Mouse (Mus musculus): ENCODE results near the gene Adcy9.

Adcy9 gene

GRCm38 (mm10) chr16:4315352-4316093 lies 104.8 kb downstream of the Adcy9 start:
- H3K4me3 ChIP-seq (replicated peaks; ENCODE audit: low read length) = no peak overlapping the region
- 0 out of 2 replicates have a peak, but pooled peaks cover 3% of the 10 kb centered on the region for H3K4me1 ChIP-seq (replicated peaks; ENCODE audit: low read depth, low read length)
- H3K36me3 ChIP-seq (ENCODE audit: insufficient read depth, low read length) = no peaks in the 10 kb centered on the region
- no peaks in the 10 kb centered on the region for H3K27me3 ChIP-seq (ENCODE audit: insufficient read depth, low read length)
- TF ChIP-seq POU5F1 (IDR thresholded peaks at IDR 0.05; ENCODE audit: borderline replicate concordance, low read length) = no peak
- H3K9me3 ChIP-seq (ENCODE audit: low read length) = no peaks in the 10 kb centered on the region

- Histone ChIP-seq H3K9me3 (ENCODE audit: low read length) (no peaks in the 10 kb centered on the region), H3K27me3 (ENCODE audit: insufficient read depth, low read length) (no peaks in the 10 kb centered on the region), H3K4me3 (replicated peaks; ENCODE audit: low read length) (no peak overlapping the region), H3K36me3 (ENCODE audit: insufficient read depth, low read length) (no peaks in the 10 kb centered on the region), H3K4me1 (replicated peaks; ENCODE audit: low read depth, low read length) (0 out of 2 replicates have a peak, but pooled peaks cover 3% of the 10 kb centered on the region)
- no peak for TF ChIP-seq CTCF (conservative IDR thresholded peaks at IDR 0.05; ENCODE audit: low read length)
- no peak for TF ChIP-seq POU5F1 (IDR thresholded peaks at IDR 0.05; ENCODE audit: borderline replicate concordance, low read length)
- no peak for TF ChIP-seq NANOG (IDR thresholded peaks at IDR 0.05; ENCODE audit: borderline replicate concordance, low read length)
Observed at GRCm38 (mm10) chr16:4314891-4315290, 105.4 kb downstream of the Adcy9 start.

GRCm38 (mm10) chr16:4312018-4312417 lies 108.3 kb downstream of the Adcy9 start:
- TF ChIP-seq CTCF (conservative IDR thresholded peaks at IDR 0.05; ENCODE audit: low read length) = no peak
- H3K4me3 ChIP-seq (replicated peaks; ENCODE audit: low read length) = no peak overlapping the region
- 0 out of 2 replicates have a peak, but pooled peaks cover 3% of the 10 kb centered on the region for H3K4me1 ChIP-seq (replicated peaks; ENCODE audit: low read depth, low read length)
- H3K27me3 ChIP-seq (ENCODE audit: insufficient read depth, low read length) = no peaks in the 10 kb centered on the region
- H3K36me3 ChIP-seq (ENCODE audit: insufficient read depth, low read length) = no peaks in the 10 kb centered on the region
- H3K9me3 ChIP-seq (ENCODE audit: low read length) = no peaks in the 10 kb centered on the region

- H3K9me3 ChIP-seq (ENCODE audit: low read length) = no peaks in the 10 kb centered on the region
- H3K4me1 ChIP-seq (replicated peaks; ENCODE audit: low read depth, low read length) = 0 out of 2 replicates have a peak, but pooled peaks cover 3% of the 10 kb centered on the region
- TF ChIP-seq POU5F1 (IDR thresholded peaks at IDR 0.05; ENCODE audit: borderline replicate concordance, low read length) (no peak), CTCF (conservative IDR thresholded peaks at IDR 0.05; ENCODE audit: low read length) (no peak), NANOG (IDR thresholded peaks at IDR 0.05; ENCODE audit: borderline replicate concordance, low read length) (no peak)
- no peaks in the 10 kb centered on the region for H3K27me3 ChIP-seq (ENCODE audit: insufficient read depth, low read length)
- H3K36me3 ChIP-seq (ENCODE audit: insufficient read depth, low read length) = 0 out of 2 replicates have a peak, but pooled peaks cover 1% of the 10 kb centered on the region
- no peak overlapping the region for H3K4me3 ChIP-seq (replicated peaks; ENCODE audit: low read length)
Observed at GRCm38 (mm10) chr16:4311608-4312007, 108.7 kb downstream of the Adcy9 start.

GRCm38 (mm10) chr16:4307795-4308194 lies 112.5 kb downstream of the Adcy9 start:
- no peaks in the 10 kb centered on the region for H3K4me1 ChIP-seq (replicated peaks; ENCODE audit: low read depth, low read length)
- TF ChIP-seq NANOG (IDR thresholded peaks at IDR 0.05; ENCODE audit: borderline replicate concordance, low read length) (no peak), POU5F1 (IDR thresholded peaks at IDR 0.05; ENCODE audit: borderline replicate concordance, low read length) (no peak), CTCF (conservative IDR thresholded peaks at IDR 0.05; ENCODE audit: low read length) (no peak)
- H3K27me3 ChIP-seq (ENCODE audit: insufficient read depth, low read length) = no peaks in the 10 kb centered on the region
- 0 out of 2 replicates have a peak, but pooled peaks cover 4% of the 10 kb centered on the region for H3K36me3 ChIP-seq (ENCODE audit: insufficient read depth, low read length)
- H3K4me3 ChIP-seq (replicated peaks; ENCODE audit: low read length) = no peak overlapping the region
- no peaks in the 10 kb centered on the region for H3K9me3 ChIP-seq (ENCODE audit: low read length)

- TF ChIP-seq NANOG (IDR thresholded peaks at IDR 0.05; ENCODE audit: borderline replicate concordance, low read length) (no peak), CTCF (conservative IDR thresholded peaks at IDR 0.05; ENCODE audit: low read length) (peak; percentile 44)
Observed at GRCm38 (mm10) chr16:4304176-4304922, 115.9 kb downstream of the Adcy9 start.

GRCm38 (mm10) chr16:4303554-4303953 lies 116.7 kb downstream of the Adcy9 start:
- 0 out of 2 replicates have a peak, but pooled peaks cover 4% of the 10 kb centered on the region for H3K36me3 ChIP-seq (ENCODE audit: insufficient read depth, low read length)
- 0 out of 2 replicates have a peak, but pooled peaks cover 4% of the 10 kb centered on the region for H3K4me1 ChIP-seq (replicated peaks; ENCODE audit: low read depth, low read length)
- no peaks in the 10 kb centered on the region for H3K9me3 ChIP-seq (ENCODE audit: low read length)
- no peaks in the 10 kb centered on the region for H3K27me3 ChIP-seq (ENCODE audit: insufficient read depth, low read length)
- H3K4me3 ChIP-seq (replicated peaks; ENCODE audit: low read length) = no peak overlapping the region
- no peak for TF ChIP-seq NANOG (IDR thresholded peaks at IDR 0.05; ENCODE audit: borderline replicate concordance, low read length)
- no peak for TF ChIP-seq POU5F1 (IDR thresholded peaks at IDR 0.05; ENCODE audit: borderline replicate concordance, low read length)
- TF ChIP-seq CTCF (conservative IDR thresholded peaks at IDR 0.05; ENCODE audit: low read length) = no peak

More at GRCm38 (mm10) chr16:4304176-4304922, 115.9 kb downstream of the Adcy9 start:
- Histone ChIP-seq H3K27me3 (ENCODE audit: insufficient read depth, low read length) (no peaks in the 10 kb centered on the region), H3K9me3 (ENCODE audit: low read length) (no peaks in the 10 kb centered on the region), H3K4me1 (replicated peaks; ENCODE audit: low read depth, low read length) (0 out of 2 replicates have a peak, but pooled peaks cover 4% of the 10 kb centered on the region), H3K4me3 (replicated peaks; ENCODE audit: low read length) (no peak overlapping the region), H3K36me3 (ENCODE audit: insufficient read depth, low read length) (0 out of 2 replicates have a peak, but pooled peaks cover 4% of the 10 kb centered on the region)

GRCm38 (mm10) chr16:4300280-4300679 lies 120.0 kb downstream of the Adcy9 start:
- no peak for TF ChIP-seq CTCF (conservative IDR thresholded peaks at IDR 0.05; ENCODE audit: low read length)
- Histone ChIP-seq H3K36me3 (ENCODE audit: insufficient read depth, low read length) (no peaks in the 10 kb centered on the region), H3K4me1 (replicated peaks; ENCODE audit: low read depth, low read length) (0 out of 2 replicates have a peak, but pooled peaks cover 4% of the 10 kb centered on the region), H3K9me3 (ENCODE audit: low read length) (no peaks in the 10 kb centered on the region), H3K4me3 (replicated peaks; ENCODE audit: low read length) (no peak overlapping the region), H3K27me3 (ENCODE audit: insufficient read depth, low read length) (no peaks in the 10 kb centered on the region)

All from E14TG2a.4 (cell line).